Mouse (Mus musculus) lung, embryonic 15.5 days (tissue): Measurements from ENCODE around the gene Ndufa4l2. TPM values are rescaled to one million over a fixed set of nuclear protein-coding genes. Genes with fewer than 3 reads are reported as not detected.

Experiments used
- ATAC-seq: fragments of 200-750 bp; cut with Nextera tagmentation; 2 replicates; pipeline ENCODE4 v1.8.0; 2017; ENCODE audit warnings: moderate number of reproducible peaks, borderline replicate concordance; ENCODE audit not compliant: low FRiP score, low TSS enrichment; ENCODE audit errors: extremely low read depth
- H3K27ac ChIP-seq: fragments of 300-500 bp; sonication (generic); 2 replicates; pipeline ENCODE4 v1.5.1; 2015; ENCODE audit warnings: moderate library complexity, mild to moderate bottlenecking, inconsistent platforms
- H3K27me3 ChIP-seq: fragments of 300-500 bp; sonication (generic); 2 replicates; pipeline ENCODE4 v1.6.1; 2015; ENCODE audit warnings: inconsistent platforms
- H3K36me3 ChIP-seq: fragments of 300-500 bp; sonication (generic); 2 replicates; pipeline ENCODE4 v1.6.1; 2015; ENCODE audit warnings: inconsistent platforms
- H3K4me1 ChIP-seq: fragments of 300-500 bp; sonication (generic); 2 replicates; pipeline ENCODE4 v1.6.1; 2015; ENCODE audit warnings: inconsistent platforms
- H3K4me2 ChIP-seq: fragments of 300-500 bp; sonication (generic); 2 replicates; pipeline ENCODE4 v1.6.1; 2015; ENCODE audit warnings: inconsistent platforms, mild to moderate bottlenecking, moderate library complexity
- H3K4me3 ChIP-seq: fragments of 300-500 bp; sonication (generic); 2 replicates; pipeline ENCODE4 v1.5.1; 2015; ENCODE audit warnings: mild to moderate bottlenecking, inconsistent platforms
- H3K9ac ChIP-seq: fragments of 300-500 bp; sonication (generic); 2 replicates; pipeline ENCODE4 v1.6.1; 2015; ENCODE audit warnings: inconsistent platforms
- H3K9me3 ChIP-seq: fragments of 300-500 bp; sonication (generic); 2 replicates; pipeline ENCODE4 v1.6.1; 2016; ENCODE audit warnings: inconsistent platforms
- WGBS: fragments of 180-500 bp; shearing (Covaris S2); methylation state at CpG from one replicate; pipeline ENCODE4 v1.1.7; 2015; 5-methylcytosine and 5-hydroxymethylcytosine counted together
- polyA plus RNA-seq: library from polyadenylated mRNA; unstranded; fragments of >200 nt; fragmentation: Nextera tagmentation; extraction: Ambion mirVana; gene quantifications from 2 replicates; pipeline ENCODE4 v1.2.1, GENCODE M21; 2015

The Ndufa4l2 gene
- polyA plus RNA-seq, 1 experiment from 2014 or later, result 100 TPM

GRCm38 (mm10) chr10:127534929-127535384, 20.2 kb downstream of the Ndufa4l2 start:
- Histone ChIP-seq H3K27me3 (peaks cover 73% of the 10 kb centered on the region), H3K9ac (no peak overlapping the region), H3K27ac (no peak overlapping the region), H3K4me2 (peak overlapping the region; percentile 84), H3K9me3 (no peaks in the 10 kb centered on the region), H3K4me1 (peaks cover 26% of the 10 kb centered on the region), H3K36me3 (peaks cover 14% of the 10 kb centered on the region), H3K4me3 (peak overlapping the region; percentile 38)
- WGBS, result 1% methylated on average over 30 of the region's 30 CpGs
- no peak for ATAC-seq

GRCm38 (mm10) chr10:127536586-127537314, 22.0 kb downstream of the Ndufa4l2 start:
- H3K4me3 ChIP-seq, result no peak overlapping the region
- WGBS, result 13% methylated on average over 8 of the region's 8 CpGs

GRCm38 (mm10) chr10:127537854-127538583, 23.3 kb downstream of the Ndufa4l2 start:
- no peak for ATAC-seq
- Histone ChIP-seq H3K36me3 (peaks cover 31% of the 10 kb centered on the region), H3K4me1 (peaks cover 22% of the 10 kb centered on the region), H3K4me3 (no peak overlapping the region), H3K9ac (no peak overlapping the region), H3K27ac (no peak overlapping the region), H3K9me3 (no peaks in the 10 kb centered on the region), H3K27me3 (peaks cover 42% of the 10 kb centered on the region), H3K4me2 (no peak overlapping the region)
- 23% methylated on average over 7 of the region's 7 CpGs for WGBS

More at GRCm38 (mm10) chr10:127536586-127537314, 22.0 kb downstream of the Ndufa4l2 start:
- H3K27ac ChIP-seq, result no peak overlapping the region
- no peak overlapping the region for H3K9ac ChIP-seq
- H3K4me2 ChIP-seq, result no peak overlapping the region
- H3K4me1 ChIP-seq, result peaks cover 22% of the 10 kb centered on the region
- no peaks in the 10 kb centered on the region for H3K9me3 ChIP-seq
- H3K36me3 ChIP-seq, result peaks cover 22% of the 10 kb centered on the region
- ATAC-seq, result no peak
- peaks cover 55% of the 10 kb centered on the region for H3K27me3 ChIP-seq

GRCm38 (mm10) chr10:127541510-127541909, 26.7 kb downstream of the Ndufa4l2 start:
- 91% methylated on average over 8 of the region's 8 CpGs for WGBS
- Histone ChIP-seq H3K27me3 (peaks cover 7% of the 10 kb centered on the region), H3K36me3 (peaks cover 56% of the 10 kb centered on the region), H3K4me3 (no peak overlapping the region), H3K9ac (no peak overlapping the region), H3K9me3 (no peaks in the 10 kb centered on the region), H3K4me1 (0 out of 2 replicates have a peak, but pooled peaks cover 3% of the 10 kb centered on the region), H3K4me2 (no peak overlapping the region), H3K27ac (no peak overlapping the region)
- no peak for ATAC-seq

GRCm38 (mm10) chr10:127542084-127542483, 27.3 kb downstream of the Ndufa4l2 start:
- WGBS, result 85% methylated on average over 13 of the region's 13 CpGs
- Histone ChIP-seq H3K27ac (no peak overlapping the region), H3K36me3 (peaks cover 62% of the 10 kb centered on the region)

GRCm38 (mm10) chr10:127542720-127543119, 28.0 kb downstream of the Ndufa4l2 start:
- no peak overlapping the region for H3K4me3 ChIP-seq
- H3K4me2 ChIP-seq, result no peak overlapping the region
- H3K9ac ChIP-seq, result no peak overlapping the region
- 63% methylated on average over 6 of the region's 6 CpGs for WGBS
- H3K27ac ChIP-seq, result no peak overlapping the region
- H3K4me1 ChIP-seq, result no peaks in the 10 kb centered on the region
- peaks cover 68% of the 10 kb centered on the region for H3K36me3 ChIP-seq
- H3K27me3 ChIP-seq, result no peaks in the 10 kb centered on the region
- no peaks in the 10 kb centered on the region for H3K9me3 ChIP-seq
- no peak for ATAC-seq

More at GRCm38 (mm10) chr10:127542084-127542483, 27.3 kb downstream of the Ndufa4l2 start:
- H3K4me3 ChIP-seq, result no peak overlapping the region
- peaks cover 1% of the 10 kb centered on the region; the same call in 1 of the 2 replicates for H3K27me3 ChIP-seq
- no peak for ATAC-seq
- no peak overlapping the region for H3K9ac ChIP-seq
- H3K4me1 ChIP-seq, result 0 out of 2 replicates have a peak, but pooled peaks cover under 1% of the 10 kb centered on the region
- no peaks in the 10 kb centered on the region for H3K9me3 ChIP-seq
- no peak overlapping the region for H3K4me2 ChIP-seq

- Histone ChIP-seq H3K9ac (no peak overlapping the region), H3K4me3 (no peak overlapping the region), H3K27ac (no peak overlapping the region), H3K27me3 (no peaks in the 10 kb centered on the region), H3K9me3 (no peaks in the 10 kb centered on the region), H3K4me2 (no peak overlapping the region), H3K36me3 (peaks cover 71% of the 10 kb centered on the region), H3K4me1 (no peaks in the 10 kb centered on the region)
- 75% methylated on average over 3 of the region's 3 CpGs for WGBS
- ATAC-seq, result no peak
These were observed 29.1 kb downstream of the Ndufa4l2 start for GRCm38 (mm10) chr10:127543916-127544315.

- Histone ChIP-seq H3K27me3 (no peaks in the 10 kb centered on the region), H3K4me2 (no peak overlapping the region), H3K9ac (no peak overlapping the region), H3K4me3 (no peak overlapping the region), H3K36me3 (peaks cover 70% of the 10 kb centered on the region), H3K4me1 (no peaks in the 10 kb centered on the region), H3K9me3 (no peaks in the 10 kb centered on the region), H3K27ac (no peak overlapping the region)
- 83% methylated on average over 20 of the region's 20 CpGs for WGBS
- no peak for ATAC-seq
These were observed 29.6 kb downstream of the Ndufa4l2 start for GRCm38 (mm10) chr10:127544375-127544774.

GRCm38 (mm10) chr10:127546505-127546904, 31.7 kb downstream of the Ndufa4l2 start:
- Histone ChIP-seq H3K36me3 (peaks cover 76% of the 10 kb centered on the region), H3K9me3 (no peaks in the 10 kb centered on the region), H3K9ac (no peak overlapping the region), H3K27ac (no peak overlapping the region), H3K4me3 (no peak overlapping the region), H3K27me3 (no peaks in the 10 kb centered on the region), H3K4me1 (no peaks in the 10 kb centered on the region), H3K4me2 (no peak overlapping the region)
- ATAC-seq, result no peak
- 87% methylated on average over 7 of the region's 7 CpGs for WGBS

GRCm38 (mm10) chr10:127548236-127548635, 33.5 kb downstream of the Ndufa4l2 start:
- Histone ChIP-seq H3K36me3 (peaks cover 77% of the 10 kb centered on the region), H3K9me3 (no peaks in the 10 kb centered on the region), H3K4me2 (no peak overlapping the region), H3K4me1 (no peaks in the 10 kb centered on the region), H3K27me3 (no peaks in the 10 kb centered on the region), H3K9ac (no peak overlapping the region), H3K27ac (no peak overlapping the region), H3K4me3 (no peak overlapping the region)
- WGBS, result 95% methylated on average over 15 of the region's 15 CpGs
- no peak for ATAC-seq

- Histone ChIP-seq H3K9me3 (no peaks in the 10 kb centered on the region), H3K4me3 (no peak overlapping the region), H3K36me3 (peaks cover 85% of the 10 kb centered on the region), H3K4me2 (no peak overlapping the region), H3K27me3 (no peaks in the 10 kb centered on the region), H3K9ac (no peak overlapping the region), H3K27ac (no peak overlapping the region), H3K4me1 (no peaks in the 10 kb centered on the region)
- no peak for ATAC-seq
- WGBS, result 82% methylated on average over 17 of the region's 17 CpGs
These were observed 35.1 kb downstream of the Ndufa4l2 start for GRCm38 (mm10) chr10:127549892-127550291.

- Histone ChIP-seq H3K9ac (no peak overlapping the region), H3K4me1 (no peaks in the 10 kb centered on the region), H3K4me3 (no peak overlapping the region), H3K4me2 (no peak overlapping the region), H3K27me3 (no peaks in the 10 kb centered on the region), H3K27ac (no peak overlapping the region), H3K9me3 (no peaks in the 10 kb centered on the region), H3K36me3 (peaks cover 88% of the 10 kb centered on the region)
- 67% methylated on average over 18 of the region's 18 CpGs for WGBS
- no peak for ATAC-seq
These were observed 40.9 kb downstream of the Ndufa4l2 start for GRCm38 (mm10) chr10:127555703-127556102.
